Mouse (Mus musculus) ES-E14 (cell line): ENCODE measurements around the gene Spata5. TPM values are rescaled to one million over a fixed set of nuclear protein-coding genes. Genes with fewer than 3 reads are reported as not detected.

ENCODE experiments used
- DNase-seq: peaks from one replicate; pipeline ENCODE4 v3.0.0-alpha.2; 2013; ENCODE audit warnings: low read depth, low spot score
- H3K27ac ChIP-seq: 2 replicates; pipeline ENCODE4 v1.5.1; 2012; ENCODE audit warnings: low read depth, mild to moderate bottlenecking, low read length, moderate library complexity, mixed read lengths; ENCODE audit not compliant: poor library complexity, insufficient read depth, severe bottlenecking
- H3K36me3 ChIP-seq: 2 replicates; pipeline ENCODE4 v1.6.1; 2012; ENCODE audit warnings: mild to moderate bottlenecking, low read length, moderate library complexity, mixed read lengths; ENCODE audit not compliant: control insufficient read depth, poor library complexity, insufficient read depth, severe bottlenecking
- H3K4me1 ChIP-seq, 2 experiments: fragments of 150-350 bp in 1 of 2; sonication (generic) in 1 of 2; 2 replicates each; pipeline ENCODE4 v1.6.1; 2012; ENCODE audit warnings: low read length in 2 of 2, mild to moderate bottlenecking in 1 of 2, mixed read lengths in 1 of 2; ENCODE audit not compliant: control insufficient read depth in 2 of 2, insufficient read depth in 2 of 2, poor library complexity in 1 of 2
- H3K4me3 ChIP-seq, 2 experiments: fragments of 150-350 bp in 1 of 2; sonication (generic) in 1 of 2; 2 replicates each; pipeline ENCODE4 v1.5.1; 2012; ENCODE audit warnings: low read length in 2 of 2, low read depth in 1 of 2, mild to moderate bottlenecking in 1 of 2, mixed read lengths in 1 of 2; ENCODE audit not compliant: insufficient read depth in 1 of 2, poor library complexity in 1 of 2, severe bottlenecking in 1 of 2
- H3K9ac ChIP-seq: 2 replicates; pipeline ENCODE4 v1.6.1; 2012; ENCODE audit warnings: low read depth, mild to moderate bottlenecking, low read length, mixed read lengths; ENCODE audit not compliant: poor library complexity, insufficient read depth, severe bottlenecking
- H3K9me3 ChIP-seq: fragments of 150-350 bp; sonication (generic); 2 replicates; pipeline ENCODE4 v1.6.1; 2012; ENCODE audit warnings: low read depth, mild to moderate bottlenecking, low read length; ENCODE audit not compliant: control insufficient read depth, insufficient read depth
- CHD2 ChIP-seq: IDR thresholded peaks from 2 replicates; pipeline ENCODE4 v1.6.1; 2014; ENCODE audit warnings: mild to moderate bottlenecking, low read depth, low read length, inconsistent platforms
- HCFC1 ChIP-seq: IDR thresholded peaks from 2 replicates; pipeline ENCODE4 v1.6.1; 2012; ENCODE audit warnings: low read length, inconsistent platforms, borderline replicate concordance; ENCODE audit not compliant: insufficient read depth
- MAFK ChIP-seq: IDR thresholded peaks from 2 replicates; pipeline ENCODE4 v1.6.1; 2014; ENCODE audit warnings: mild to moderate bottlenecking, low read depth, low read length, inconsistent platforms; ENCODE audit not compliant: insufficient read depth
- ZC3H11A ChIP-seq: IDR thresholded peaks from 2 replicates; pipeline ENCODE4 v1.6.1; 2012; ENCODE audit warnings: low read depth, mild to moderate bottlenecking, inconsistent platforms, low read length, borderline replicate concordance
- ZNF384 ChIP-seq: IDR thresholded peaks from 2 replicates; pipeline ENCODE4 v1.6.1; 2012; ENCODE audit warnings: low read depth, low read length, inconsistent platforms
- in situ Hi-C, 2 experiments: fragments of 600-800 bp; cut with MboI; formaldehyde crosslinking; loops; one replicate each; pipeline ENCODE4 v1.15.1; 2025; ENCODE audit warnings: low sequenced_read_pairs in 2 of 2, inconsistent platforms in 1 of 2; ENCODE audit not compliant: unreplicated experiment in 2 of 2
- total RNA-seq: library from RNA; depleted of rRNA; stranded (reverse); fragments of 300-350 nt; gene quantifications from 2 replicates; pipeline ENCODE4 v1.2.3, GENCODE M21; 2012

Spata5 gene
- total RNA-seq, 1 experiment: 54.3 TPM

GRCm38 (mm10) chr3:37379201-37379600, 40.5 kb upstream of the Spata5 start:
- no peaks in the 10 kb centered on the region for H3K9me3 ChIP-seq
- H3K4me1 ChIP-seq: no peaks in the 10 kb centered on the region
- TF ChIP-seq ZNF384 (no peak), ZC3H11A (no peak), MAFK (no peak), CHD2 (no peak), HCFC1 (no peak)
- DNase-seq: peak; percentile 8
- no peaks in the 10 kb centered on the region for H3K36me3 ChIP-seq
- H3K9ac ChIP-seq: no peak overlapping the region
- in situ Hi-C loops: no loop called here
- H3K27ac ChIP-seq: no peak overlapping the region
- no peak overlapping the region for H3K4me3 ChIP-seq

GRCm38 (mm10) chr3:37379930-37380881, 39.5 kb upstream of the Spata5 start:
- H3K27ac ChIP-seq: no peak overlapping the region
- no peaks in the 10 kb centered on the region for H3K9me3 ChIP-seq
- in situ Hi-C loops: no loop called here
- no peak for DNase-seq
- H3K4me3 ChIP-seq: no peak overlapping the region
- H3K4me1 ChIP-seq: no peaks in the 10 kb centered on the region
- H3K36me3 ChIP-seq: no peaks in the 10 kb centered on the region
- TF ChIP-seq HCFC1 (no peak), CHD2 (no peak), MAFK (no peak), ZC3H11A (no peak), ZNF384 (no peak)
- no peak overlapping the region for H3K9ac ChIP-seq

GRCm38 (mm10) chr3:37381457-37381856, 38.2 kb upstream of the Spata5 start:
- in situ Hi-C loops: no loop called here
- Histone ChIP-seq H3K9ac (no peak overlapping the region), H3K36me3 (no peaks in the 10 kb centered on the region), H3K9me3 (no peaks in the 10 kb centered on the region), H3K4me1 (no peaks in the 10 kb centered on the region), H3K4me3 (no peak overlapping the region), H3K27ac (no peak overlapping the region)
- DNase-seq: no peak
- no peak for TF ChIP-seq ZC3H11A
- no peak for TF ChIP-seq CHD2
- no peak for TF ChIP-seq ZNF384
- TF ChIP-seq MAFK: no peak
- TF ChIP-seq HCFC1: no peak

- TF ChIP-seq MAFK (no peak), ZC3H11A (no peak), CHD2 (no peak), HCFC1 (no peak), ZNF384 (no peak)
- no peaks in the 10 kb centered on the region for H3K9me3 ChIP-seq
- no peak overlapping the region for H3K27ac ChIP-seq
- no peak overlapping the region for H3K4me3 ChIP-seq
- in situ Hi-C loops: no loop called here
- H3K9ac ChIP-seq: no peak overlapping the region
- DNase-seq: no peak
- no peaks in the 10 kb centered on the region for H3K4me1 ChIP-seq
- H3K36me3 ChIP-seq: no peaks in the 10 kb centered on the region
Observed at GRCm38 (mm10) chr3:37383096-37383765, 36.5 kb upstream of the Spata5 start.
